Mouse (Mus musculus): Measurements from ENCODE around the gene Olfr1513. TPM values are rescaled to one million over a fixed set of nuclear protein-coding genes. Genes with fewer than 3 reads are reported as not detected.
A peak's percentile ranks its signal among the peaks of the same experiment; 100 is the strongest.
"Not testable (repeated sequence)": the region's sequence is repeated elsewhere in the genome, so short reads cannot be mapped to it uniquely, and the experiment has no call there.

Olfr1513 gene
- polyA plus RNA-seq, 2 experiments, result not detected

- peaks cover 17% of the 10 kb centered on the region for H3K36me3 ChIP-seq (ENCODE audit: control insufficient read depth, insufficient read depth, low read length)
- ATAC-seq (ENCODE audit: low FRiP score, low read depth) (no peak), DNase-seq (ENCODE audit: low spot score) (no peak)
- no peak overlapping the region for H3K27ac ChIP-seq (replicated peaks; ENCODE audit: low read depth, low read length)
- no peaks in the 10 kb centered on the region for H3K9me3 ChIP-seq (ENCODE audit: control insufficient read depth, low read length)
- no peak overlapping the region for H3K4me3 ChIP-seq (replicated peaks; ENCODE audit: low read length)
- peaks cover 4% of the 10 kb centered on the region; the same call in 1 of the 2 replicates for H3K4me1 ChIP-seq (ENCODE audit: control insufficient read depth, insufficient read depth, low read length)
- no peak overlapping the region for H3K4me2 ChIP-seq (replicated peaks; ENCODE audit: low read depth, low read length, severe bottlenecking)
- H3K9ac ChIP-seq (ENCODE audit: low read depth, low read length, severe bottlenecking), result no peak overlapping the region
- WGBS, result 98% methylated on average over 2 of the region's 2 CpGs
- no peak for TF ChIP-seq POLR2A (IDR thresholded peaks at IDR 0.05; ENCODE audit: borderline replicate concordance, extremely low read depth, insufficient read depth, insufficient read length)
- H3K27me3 ChIP-seq (ENCODE audit: control insufficient read depth, insufficient read depth, low read length), result no peaks in the 10 kb centered on the region
These were observed 50.1 kb downstream of the Olfr1513 start for GRCm38 (mm10) chr14:52306100-52306499.

- no peaks in the 10 kb centered on the region for H3K9me3 ChIP-seq (ENCODE audit: control insufficient read depth, low read length)
- 0% methylated on average over 46 of the region's 46 CpGs for WGBS
- H3K4me3 ChIP-seq (replicated peaks; ENCODE audit: low read length), result peak within 1 kb of the TSS; percentile 66
- TF ChIP-seq POLR2A (IDR thresholded peaks at IDR 0.05; ENCODE audit: borderline replicate concordance, extremely low read depth, insufficient read depth, insufficient read length), result peak; percentile 23; the same call in 1 of the 2 replicates
- H3K27ac ChIP-seq (replicated peaks; ENCODE audit: low read depth, low read length), result peak within 1 kb of the TSS; percentile 92
- H3K9ac ChIP-seq (ENCODE audit: low read depth, low read length, severe bottlenecking), result peak within 1 kb of the TSS; percentile 74
- H3K27me3 ChIP-seq (ENCODE audit: control insufficient read depth, insufficient read depth, low read length), result no peaks in the 10 kb centered on the region
- H3K4me1 ChIP-seq (ENCODE audit: control insufficient read depth, insufficient read depth, low read length), result peaks cover 4% of the 10 kb centered on the region; the same call in 1 of the 2 replicates
- peaks cover 16% of the 10 kb centered on the region for H3K36me3 ChIP-seq (ENCODE audit: control insufficient read depth, insufficient read depth, low read length)
- peak within 1 kb of the TSS; percentile 71 for H3K4me2 ChIP-seq (replicated peaks; ENCODE audit: low read depth, low read length, severe bottlenecking)
- peak; percentile 98 for DNase-seq (ENCODE audit: low spot score)
- peak; percentile 96 for ATAC-seq (ENCODE audit: low FRiP score, low read depth)
These were observed 51.5 kb downstream of the Olfr1513 start, which contains the start of gene Mettl3 for GRCm38 (mm10) chr14:52304644-52305271. Mettl3 (minus strand) TSS chr14:52305128.

GRCm38 (mm10) chr14:52303517-52303916, 52.7 kb downstream of the Olfr1513 start:
- not testable (repeated sequence) for DNase-seq (ENCODE audit: low spot score); H3K4me1 ChIP-seq (ENCODE audit: control insufficient read depth, insufficient read depth, low read length); H3K9ac ChIP-seq (ENCODE audit: low read depth, low read length, severe bottlenecking); H3K27ac ChIP-seq (replicated peaks; ENCODE audit: low read depth, low read length); H3K4me2 ChIP-seq (replicated peaks; ENCODE audit: low read depth, low read length, severe bottlenecking); H3K9me3 ChIP-seq (ENCODE audit: control insufficient read depth, low read length); H3K27me3 ChIP-seq (ENCODE audit: control insufficient read depth, insufficient read depth, low read length); ATAC-seq (ENCODE audit: low FRiP score, low read depth); H3K4me3 ChIP-seq (replicated peaks; ENCODE audit: low read length)
- peaks cover 18% of the 10 kb centered on the region for H3K36me3 ChIP-seq (ENCODE audit: control insufficient read depth, insufficient read depth, low read length)
- 90% methylated on average over 3 of the region's 3 CpGs for WGBS

Other genes with a start within 250 kb of the Olfr1513 start
- gene Rpgrip1, start 245.7 kb downstream of the Olfr1513 start, polyA plus RNA-seq (2012; rRNA removed), result 1.1 and 2.1 TPM in 2 replicates
- 63.4 and 70.1 TPM in 2 replicates for gene Rpgrip1, start 245.7 kb downstream of the Olfr1513 start, polyA plus RNA-seq (2014; fragmentation: Nextera tagmentation; extraction: Ambion mirVana)
- gene Supt16, start 159.0 kb downstream of the Olfr1513 start, polyA plus RNA-seq (2012; rRNA removed), result 34.5 and 41.5 TPM in 2 replicates
- 56.0 and 58.7 TPM in 2 replicates for gene Supt16, start 159.0 kb downstream of the Olfr1513 start, polyA plus RNA-seq (2014; fragmentation: Nextera tagmentation; extraction: Ambion mirVana)
- gene Chd8, start 98.6 kb downstream of the Olfr1513 start, polyA plus RNA-seq (2012; rRNA removed), result 52.4 and 57.6 TPM in 2 replicates
- gene Chd8, start 98.6 kb downstream of the Olfr1513 start, polyA plus RNA-seq (2014; fragmentation: Nextera tagmentation; extraction: Ambion mirVana), result 50.0 and 52.6 TPM in 2 replicates
- 36.5 and 50.0 TPM in 2 replicates for gene Tox4, start 77.3 kb downstream of the Olfr1513 start, polyA plus RNA-seq (2012; rRNA removed)
- gene Tox4, start 77.3 kb downstream of the Olfr1513 start, polyA plus RNA-seq (2014; fragmentation: Nextera tagmentation; extraction: Ambion mirVana), result 39.7 and 40.0 TPM in 2 replicates
- gene Rab2b, start 76.9 kb downstream of the Olfr1513 start, polyA plus RNA-seq (2012; rRNA removed), result 29.5 and 35.3 TPM in 2 replicates
- 21.4 and 24.7 TPM in 2 replicates for gene Rab2b, start 76.9 kb downstream of the Olfr1513 start, polyA plus RNA-seq (2014; fragmentation: Nextera tagmentation; extraction: Ambion mirVana)
- gene Mettl3, start 51.3 kb downstream of the Olfr1513 start, polyA plus RNA-seq (2012; rRNA removed), result 41.9 and 43.1 TPM in 2 replicates
- gene Mettl3, start 51.3 kb downstream of the Olfr1513 start, polyA plus RNA-seq (2014; fragmentation: Nextera tagmentation; extraction: Ambion mirVana), result 36.7 and 40.8 TPM in 2 replicates
- gene Sall2, start 27.6 kb downstream of the Olfr1513 start, polyA plus RNA-seq (2012; rRNA removed), result 26.4 and 31.9 TPM in 2 replicates
- gene Sall2, start 27.6 kb downstream of the Olfr1513 start, polyA plus RNA-seq (2014; fragmentation: Nextera tagmentation; extraction: Ambion mirVana), result 18.9 and 21.5 TPM in 2 replicates
- gene Olfr1512, start 22.8 kb upstream of the Olfr1513 start, polyA plus RNA-seq (2012; rRNA removed), result not detected in 2 replicates
- not detected in 2 replicates for gene Olfr1512, start 22.8 kb upstream of the Olfr1513 start, polyA plus RNA-seq (2014; fragmentation: Nextera tagmentation; extraction: Ambion mirVana)
- not detected in 2 replicates for gene Olfr1511, start 41.0 kb upstream of the Olfr1513 start, polyA plus RNA-seq (2012; rRNA removed)
- gene Olfr1511, start 41.0 kb upstream of the Olfr1513 start, polyA plus RNA-seq (2014; fragmentation: Nextera tagmentation; extraction: Ambion mirVana), result not detected in 2 replicates
- gene Olfr1510, start 58.0 kb upstream of the Olfr1513 start, polyA plus RNA-seq (2012; rRNA removed), result not detected in 2 replicates
- not detected in 2 replicates for gene Olfr1510, start 58.0 kb upstream of the Olfr1513 start, polyA plus RNA-seq (2014; fragmentation: Nextera tagmentation; extraction: Ambion mirVana)
- gene Olfr1509, start 86.6 kb upstream of the Olfr1513 start, polyA plus RNA-seq (2012; rRNA removed), result not detected in 2 replicates
- gene Olfr1509, start 86.6 kb upstream of the Olfr1513 start, polyA plus RNA-seq (2014; fragmentation: Nextera tagmentation; extraction: Ambion mirVana), result not detected in 2 replicates
- gene Olfr1508, start 111.1 kb upstream of the Olfr1513 start, polyA plus RNA-seq (2012; rRNA removed), result 0.04 and 0.14 TPM in 2 replicates
- gene Olfr1508, start 111.1 kb upstream of the Olfr1513 start, polyA plus RNA-seq (2014; fragmentation: Nextera tagmentation; extraction: Ambion mirVana), result 0.06 TPM in 1 of 2 replicates, not detected in the other
- gene Olfr1507, start 139.3 kb upstream of the Olfr1513 start, polyA plus RNA-seq (2012; rRNA removed), result 0.19 and 0.27 TPM in 2 replicates
- gene Olfr1507, start 139.3 kb upstream of the Olfr1513 start, polyA plus RNA-seq (2014; fragmentation: Nextera tagmentation; extraction: Ambion mirVana), result 0.47 TPM in 1 of 2 replicates, not detected in the other

Measured in limb, embryonic 14.5 days (tissue).